Mouse (Mus musculus): Measurements from ENCODE around the gene Gxylt1.
"Not testable (repeated sequence)": the region's sequence is repeated elsewhere in the genome, so short reads cannot be mapped to it uniquely, and the experiment has no call there.

The Gxylt1 gene

GRCm38 (mm10) chr15:93262818-93263217 lies 12.2 kb downstream of the Gxylt1 start:
- DNase-seq: peak; percentile 22

- no peak for DNase-seq
These were observed 12.7 kb downstream of the Gxylt1 start for GRCm38 (mm10) chr15:93262274-93262673.

- no peak for DNase-seq
These were observed 15.0 kb downstream of the Gxylt1 start for GRCm38 (mm10) chr15:93259933-93260332.

- no peak for DNase-seq
These were observed 19.7 kb downstream of the Gxylt1 start for GRCm38 (mm10) chr15:93255295-93255694.

GRCm38 (mm10) chr15:93253172-93253571 lies 21.8 kb downstream of the Gxylt1 start:
- no peak for DNase-seq

- no peak for DNase-seq
These were observed 22.6 kb downstream of the Gxylt1 start for GRCm38 (mm10) chr15:93252396-93252795.

GRCm38 (mm10) chr15:93251553-93252250 lies 23.3 kb downstream of the Gxylt1 start:
- DNase-seq: no peak

GRCm38 (mm10) chr15:93243202-93243601 lies 31.8 kb downstream of the Gxylt1 start:
- no peak for DNase-seq

- DNase-seq: not testable (repeated sequence)
These were observed 38.5 kb downstream of the Gxylt1 start for GRCm38 (mm10) chr15:93236456-93236855.

GRCm38 (mm10) chr15:93229028-93229427 lies 46.0 kb downstream of the Gxylt1 start:
- DNase-seq: no peak

GRCm38 (mm10) chr15:93228375-93228774 lies 46.6 kb downstream of the Gxylt1 start:
- no peak for DNase-seq

GRCm38 (mm10) chr15:93227764-93228079 lies 47.3 kb downstream of the Gxylt1 start:
- peak; percentile 68 for DNase-seq

GRCm38 (mm10) chr15:93226930-93227763 lies 47.8 kb downstream of the Gxylt1 start:
- DNase-seq: no peak

- DNase-seq: no peak
These were observed 52.5 kb downstream of the Gxylt1 start for GRCm38 (mm10) chr15:93222475-93222874.

GRCm38 (mm10) chr15:93212617-93213016 lies 62.4 kb downstream of the Gxylt1 start:
- DNase-seq: no peak

- DNase-seq: no peak
These were observed 70.1 kb downstream of the Gxylt1 start for GRCm38 (mm10) chr15:93204861-93205260.

GRCm38 (mm10) chr15:93201956-93202355 lies 73.0 kb downstream of the Gxylt1 start:
- no peak for DNase-seq

- DNase-seq: peak; percentile 62
These were observed 83.4 kb downstream of the Gxylt1 start for GRCm38 (mm10) chr15:93191387-93192145.
